Mouse (Mus musculus) midbrain, embryonic 12.5 days (tissue): ENCODE results near the gene Olfr376. TPM values are rescaled to one million over a fixed set of nuclear protein-coding genes. Genes with fewer than 3 reads are reported as not detected.

Source experiments
- polyA plus RNA-seq: library from polyadenylated mRNA; unstranded; fragments of >200 nt; fragmentation: Nextera tagmentation; extraction: Ambion mirVana; gene quantifications from 2 replicates; pipeline ENCODE4 v1.2.1, GENCODE M21; 2016

Olfr376 gene
- polyA plus RNA-seq, 1 experiment from 2014 or later, result not detected

Other genes starting within 250 kb of the Olfr376 start
- gene Haspin, start 233.0 kb upstream of the Olfr376 start, polyA plus RNA-seq, result 15.5 TPM in 2 replicates
- 0.09 and 0.12 TPM in 2 replicates for gene P2rx5, start 210.8 kb upstream of the Olfr376 start, polyA plus RNA-seq
- gene Emc6, start 194.2 kb upstream of the Olfr376 start, polyA plus RNA-seq, result 119 and 123 TPM in 2 replicates
- gene Tax1bp3, start 194.2 kb upstream of the Olfr376 start, polyA plus RNA-seq, result 172 and 182 TPM in 2 replicates
- gene Ctns, start 172.2 kb upstream of the Olfr376 start, polyA plus RNA-seq, result 20.6 and 23.1 TPM in 2 replicates
- 1.4 and 1.5 TPM in 2 replicates for gene Shpk, start 171.8 kb upstream of the Olfr376 start, polyA plus RNA-seq
- gene Trpv1, start 137.0 kb upstream of the Olfr376 start, polyA plus RNA-seq, result not detected in 2 replicates
- gene Trpv3, start 103.9 kb upstream of the Olfr376 start, polyA plus RNA-seq, result 0.05 TPM in 1 of 2 replicates, not detected in the other
- gene Aspa, start 41.6 kb upstream of the Olfr376 start, polyA plus RNA-seq, result 0.28 TPM in 1 of 2 replicates, not detected in the other
- not detected in 2 replicates for gene Gm49340, start 41.5 kb upstream of the Olfr376 start, polyA plus RNA-seq
- gene Spata22, start 41.5 kb upstream of the Olfr376 start, polyA plus RNA-seq, result not detected in 2 replicates
- not detected in 2 replicates for gene Olfr20, start 20.5 kb upstream of the Olfr376 start, polyA plus RNA-seq
- not detected in 2 replicates for gene Olfr1, start 28.4 kb downstream of the Olfr376 start, polyA plus RNA-seq
- not detected in 2 replicates for gene Olfr378, start 57.2 kb downstream of the Olfr376 start, polyA plus RNA-seq
- not detected in 2 replicates for gene Olfr380, start 86.3 kb downstream of the Olfr376 start, polyA plus RNA-seq
- not detected in 2 replicates for gene Olfr381, start 120.4 kb downstream of the Olfr376 start, polyA plus RNA-seq
- not detected in 2 replicates for gene Olfr382, start 146.0 kb downstream of the Olfr376 start, polyA plus RNA-seq
- gene Olfr385, start 221.8 kb downstream of the Olfr376 start, polyA plus RNA-seq, result not detected in 2 replicates
- gene Olfr384, start 227.3 kb downstream of the Olfr376 start, polyA plus RNA-seq, result not detected in 2 replicates